8 mouse cellular contexts compared by ENCODE assay signal in the genomic region with DNA sequence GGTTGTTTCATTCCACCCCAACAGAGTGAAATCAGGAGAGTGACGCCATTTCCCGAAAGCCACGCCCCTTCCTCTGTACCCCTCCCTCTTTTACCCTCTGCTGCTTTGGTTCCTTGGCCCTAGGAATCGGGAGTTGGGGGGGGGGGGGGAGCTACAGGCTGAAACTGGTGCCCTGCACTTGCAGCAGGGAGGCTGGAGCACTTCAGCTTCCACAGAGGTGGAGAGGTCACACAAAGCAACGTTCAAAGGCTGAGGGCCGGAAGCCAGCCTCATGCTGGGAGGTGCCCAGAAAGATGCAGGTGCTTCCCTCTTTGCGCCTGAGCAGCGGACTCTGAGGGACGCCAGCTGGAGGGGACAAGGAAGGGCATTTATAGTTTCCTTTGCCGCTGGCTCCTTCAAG.
A peak's percentile ranks its signal among the peaks of the same experiment; 100 is the strongest.
DNase-seq lines count a peak whose midpoint lies in the region; ATAC-seq and TF ChIP-seq lines count a peak whose summit lies in the region.

No protein-coding gene starts in this region.

- no peak for TF ChIP-seq CTCF in left cerebral cortex, adult 2 months (IDR thresholded peaks at IDR 0.05)

- WGBS in intestine, embryonic 15.5 days, result 20% methylated on average over 10 of the region's 10 CpGs
- 6% methylated on average over 10 of the region's 10 CpGs for WGBS in liver, embryonic 16.5 days (ENCODE audit: insufficient replicate concordance)

- ATAC-seq in granulocyte monocyte progenitor cell, adult 5-6 weeks (replicated peaks; ENCODE audit: poor library complexity, severe bottlenecking), result peak; percentile 92
- ATAC-seq in intestine, embryonic 15.5 days, result peak; percentile 41; the same call in 1 of the 2 replicates
- peak; percentile 39; the same call in 1 of the 2 replicates for ATAC-seq in liver, embryonic 16.5 days (ENCODE audit: low read depth)
- peak; percentile 70 for ATAC-seq in neutrophil, adult 5-6 weeks (ENCODE audit: extremely low read depth, insufficient number of reproducible peaks, low FRiP score, poor library complexity, severe bottlenecking)
- ATAC-seq in erythroblast, adult 5-6 weeks (replicated peaks; ENCODE audit: low FRiP score, poor library complexity, severe bottlenecking), result no peak

- no peaks in the 10 kb centered on the region for H3K9me3 ChIP-seq in intestine, embryonic 15.5 days
- H3K9me3 ChIP-seq in liver, embryonic 16.5 days (replicated peaks; ENCODE audit: control insufficient read depth, low read length), result no peaks in the 10 kb centered on the region

- H3K27me3 ChIP-seq in intestine, embryonic 15.5 days (replicated peaks), result no peaks in the 10 kb centered on the region
- no peaks in the 10 kb centered on the region for H3K27me3 ChIP-seq in liver, embryonic 16.5 days (ENCODE audit: control insufficient read depth, insufficient read depth, low read depth, low read length)

- H3K4me3 ChIP-seq in intestine, embryonic 15.5 days (replicated peaks), result no peak overlapping the region
- H3K4me3 ChIP-seq in liver, embryonic 16.5 days (ENCODE audit: low read depth, low read length), result no peak overlapping the region
- H3K4me3 ChIP-seq in left cerebral cortex, adult 2 months, result no peak overlapping the region

- 0 out of 2 replicates have a peak, but pooled peaks cover 2% of the 10 kb centered on the region for H3K4me1 ChIP-seq in intestine, embryonic 15.5 days (replicated peaks)
- H3K4me1 ChIP-seq in liver, embryonic 16.5 days (ENCODE audit: control insufficient read depth, low read depth, low read length), result no peaks in the 10 kb centered on the region

- H3K27ac ChIP-seq in intestine, embryonic 15.5 days, result no peak overlapping the region
- H3K27ac ChIP-seq in liver, embryonic 16.5 days (ENCODE audit: low read length), result no peak overlapping the region
- H3K27ac ChIP-seq in left cerebral cortex, adult 2 months, result no peak overlapping the region

- no peaks in the 10 kb centered on the region for H3K36me3 ChIP-seq in intestine, embryonic 15.5 days
- no peaks in the 10 kb centered on the region for H3K36me3 ChIP-seq in liver, embryonic 16.5 days (ENCODE audit: control insufficient read depth, insufficient read depth)

- H3K9ac ChIP-seq in intestine, embryonic 15.5 days, result no peak overlapping the region
- H3K9ac ChIP-seq in liver, embryonic 16.5 days (ENCODE audit: low read depth, low read length), result no peak overlapping the region

- DNase-seq in adrenal gland, adult 2 months, result peak; percentile 21
- DNase-seq in adrenal gland, postnatal 4 days (ENCODE audit: low spot score in 2 of 2), result no peak
- no peak for DNase-seq in left cerebral cortex, adult 2 months (ENCODE audit: extremely low spot score in 1 of 2, low spot score in 2 of 2)

- intact Hi-C loops in left cerebral cortex, adult 2 months (cut with DNase I), result no loop called here

- H3K4me2 ChIP-seq in intestine, embryonic 15.5 days (replicated peaks), result peak overlapping the region; percentile 27; the same call in 1 of the 2 replicates
- H3K4me2 ChIP-seq in liver, embryonic 16.5 days (ENCODE audit: low read depth, low read length), result no peak overlapping the region
